Mouse (Mus musculus) lung, embryonic 16.5 days (tissue): ENCODE measurements at regions not wholly inside any gene's neighbourhood (a gene's known extent, or its start where the extent isn't known, plus 50 kb on each side); places are given as distances from the start of the nearest gene placed in this dataset.

Experiments
- ATAC-seq: fragments of 200-750 bp; cut with Nextera tagmentation; 2 replicates; pipeline ENCODE4 v1.8.0; 2017; ENCODE audit warnings: low read depth, mild to moderate bottlenecking, moderate library complexity
- H3K27ac ChIP-seq: fragments of 300-500 bp; sonication (generic); 2 replicates; pipeline ENCODE4 v1.5.1; 2014; ENCODE audit warnings: mild to moderate bottlenecking, control low read depth, low read length
- H3K27me3 ChIP-seq: fragments of 300-500 bp; sonication (generic); 2 replicates; pipeline ENCODE4 v1.6.1; 2014; ENCODE audit warnings: low read depth, low read length, mixed read lengths; ENCODE audit not compliant: control insufficient read depth, insufficient read depth
- H3K36me3 ChIP-seq: fragments of 300-500 bp; sonication (generic); 2 replicates; pipeline ENCODE4 v1.6.1; 2014; ENCODE audit warnings: low read length; ENCODE audit not compliant: control insufficient read depth, insufficient read depth
- H3K4me1 ChIP-seq: fragments of 300-500 bp; sonication (generic); replicated peaks from 2 replicates; pipeline ENCODE4 v1.6.1; 2014; ENCODE audit warnings: low read length, mixed read lengths; ENCODE audit not compliant: control insufficient read depth, insufficient read depth
- H3K4me2 ChIP-seq: fragments of 300-500 bp; sonication (generic); 2 replicates; pipeline ENCODE4 v1.6.1; 2014; ENCODE audit warnings: low read depth, low read length, control low read depth
- H3K4me3 ChIP-seq: fragments of 300-500 bp; sonication (generic); 2 replicates; pipeline ENCODE4 v1.5.1; 2014; ENCODE audit warnings: mild to moderate bottlenecking, low read length, control low read depth
- H3K9ac ChIP-seq: fragments of 300-500 bp; sonication (generic); 2 replicates; pipeline ENCODE4 v1.6.1; 2014; ENCODE audit warnings: low read length, control low read depth
- H3K9me3 ChIP-seq: fragments of 300-500 bp; sonication (generic); 2 replicates; pipeline ENCODE4 v1.6.1; 2016; ENCODE audit warnings: low read length; ENCODE audit not compliant: control insufficient read depth
- WGBS: fragments of 180-500 bp; shearing (Covaris S2); extraction: QIAGEN DNeasy Blood & Tissue Kit; methylation state at CpG from one replicate; pipeline ENCODE4 v1.1.7; 2014; 5-methylcytosine and 5-hydroxymethylcytosine counted together

DNA sequence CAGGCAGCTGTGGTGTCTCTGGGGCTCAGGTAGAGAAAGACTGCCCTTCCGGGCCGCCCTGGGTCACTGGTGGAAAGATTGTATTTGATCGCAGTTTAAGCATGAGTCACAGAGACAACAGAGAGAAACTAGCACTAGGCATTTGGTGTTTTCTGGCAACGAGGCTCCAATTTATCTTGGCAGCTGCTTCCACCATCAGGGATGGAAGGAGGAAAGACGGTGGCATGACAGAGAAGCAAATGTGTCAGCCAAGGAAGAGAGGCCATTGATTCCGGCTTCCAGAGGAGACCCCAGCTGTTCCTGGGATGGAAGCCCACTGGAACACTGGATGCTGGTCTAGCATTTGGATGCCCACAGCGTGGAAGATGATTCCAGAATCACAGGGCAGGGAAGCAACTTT is 142.3 kb upstream of the Syt13 start:
- WGBS = 58% methylated on average over 7 of the region's 7 CpGs
- H3K9ac ChIP-seq = no peak overlapping the region
- H3K36me3 ChIP-seq = no peaks in the 10 kb centered on the region
- no peak overlapping the region for H3K4me2 ChIP-seq
- H3K4me3 ChIP-seq = no peak overlapping the region
- H3K4me1 ChIP-seq = no peaks in the 10 kb centered on the region
- no peak for ATAC-seq
- H3K9me3 ChIP-seq = no peaks in the 10 kb centered on the region
- no peak overlapping the region for H3K27ac ChIP-seq
- H3K27me3 ChIP-seq = no peaks in the 10 kb centered on the region

DNA sequence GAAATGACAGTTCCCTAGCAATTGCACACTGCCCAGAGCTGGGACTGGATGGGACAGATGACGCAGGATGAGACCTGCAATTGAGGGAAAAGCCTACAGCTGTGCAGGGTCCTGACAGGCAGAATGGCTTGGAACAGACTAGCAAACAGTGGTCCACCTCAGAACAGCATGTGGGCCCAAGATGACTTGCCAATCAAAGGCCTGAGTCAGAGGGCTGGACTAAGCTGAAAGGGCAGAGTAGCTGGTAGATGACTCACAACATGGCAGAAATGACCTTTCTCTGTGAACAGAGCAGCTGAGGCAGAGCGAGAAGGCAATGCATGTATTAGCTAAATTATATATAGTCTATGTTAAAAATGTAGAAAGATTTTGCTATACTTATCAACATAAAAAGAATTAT is 138.4 kb upstream of the Syt13 start:
- Histone ChIP-seq H3K4me3 (no peak overlapping the region), H3K4me2 (no peak overlapping the region), H3K27me3 (no peaks in the 10 kb centered on the region), H3K9ac (no peak overlapping the region), H3K36me3 (no peaks in the 10 kb centered on the region), H3K27ac (no peak overlapping the region), H3K4me1 (no peaks in the 10 kb centered on the region), H3K9me3 (no peaks in the 10 kb centered on the region)
- no peak for ATAC-seq
- WGBS = 90% methylated on average over 2 of the region's 2 CpGs

DNA sequence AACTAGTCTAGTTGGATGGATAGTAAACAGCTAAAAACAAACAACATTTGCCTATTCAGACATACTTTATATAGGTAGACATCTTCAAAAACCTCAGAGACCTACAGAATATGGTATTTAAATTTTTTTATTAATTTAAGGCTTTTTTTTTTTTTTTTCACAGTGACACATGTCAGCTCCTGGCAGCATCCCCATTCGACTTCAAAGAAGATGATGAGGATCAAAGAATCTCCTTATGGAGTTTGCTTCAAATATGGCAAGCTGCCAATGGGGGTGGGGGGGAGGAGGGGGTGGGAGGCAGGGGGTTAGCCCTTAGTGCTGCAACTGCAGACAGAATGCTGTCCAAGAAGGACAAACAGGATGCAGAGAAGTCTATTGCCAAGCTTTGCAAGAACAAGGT is 135.8 kb upstream of the Syt13 start:
- no peaks in the 10 kb centered on the region for H3K27me3 ChIP-seq
- 30% methylated on average over 1 of the region's 1 CpGs for WGBS

DNA sequence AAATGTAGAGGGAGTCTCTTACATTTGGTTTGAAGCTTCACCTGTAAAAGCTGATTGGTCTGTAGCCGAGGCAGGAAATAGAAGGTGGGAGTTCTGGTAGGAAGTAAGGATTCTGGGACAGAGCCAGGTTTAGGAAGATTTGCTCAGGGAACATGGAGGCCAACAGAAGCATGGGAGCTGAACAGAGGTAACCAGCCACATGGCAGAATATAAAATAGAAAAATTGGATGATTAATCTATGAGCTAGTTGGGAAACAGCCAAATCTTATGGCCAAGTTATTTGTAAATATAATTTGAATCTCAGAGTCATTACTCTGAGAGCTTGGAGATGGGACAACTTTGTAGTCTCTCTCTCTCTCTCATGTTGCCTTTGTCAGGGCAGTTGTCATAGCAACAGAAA is 134.9 kb upstream of the Syt13 start:
- Histone ChIP-seq H3K36me3 (no peaks in the 10 kb centered on the region), H3K4me2 (no peak overlapping the region), H3K9me3 (no peaks in the 10 kb centered on the region), H3K4me3 (no peak overlapping the region), H3K27ac (no peak overlapping the region), H3K9ac (no peak overlapping the region), H3K4me1 (no peaks in the 10 kb centered on the region), H3K27me3 (no peaks in the 10 kb centered on the region)
- no peak for ATAC-seq
- 61% methylated on average over 1 of the region's 1 CpGs for WGBS

More for the DNA sequence above, 135.8 kb upstream of the Syt13 start:
- H3K9me3 ChIP-seq = no peaks in the 10 kb centered on the region
- no peaks in the 10 kb centered on the region for H3K36me3 ChIP-seq
- no peak for ATAC-seq
- no peaks in the 10 kb centered on the region for H3K4me1 ChIP-seq
- H3K4me3 ChIP-seq = no peak overlapping the region
- no peak overlapping the region for H3K4me2 ChIP-seq
- no peak overlapping the region for H3K27ac ChIP-seq
- H3K9ac ChIP-seq = no peak overlapping the region

DNA sequence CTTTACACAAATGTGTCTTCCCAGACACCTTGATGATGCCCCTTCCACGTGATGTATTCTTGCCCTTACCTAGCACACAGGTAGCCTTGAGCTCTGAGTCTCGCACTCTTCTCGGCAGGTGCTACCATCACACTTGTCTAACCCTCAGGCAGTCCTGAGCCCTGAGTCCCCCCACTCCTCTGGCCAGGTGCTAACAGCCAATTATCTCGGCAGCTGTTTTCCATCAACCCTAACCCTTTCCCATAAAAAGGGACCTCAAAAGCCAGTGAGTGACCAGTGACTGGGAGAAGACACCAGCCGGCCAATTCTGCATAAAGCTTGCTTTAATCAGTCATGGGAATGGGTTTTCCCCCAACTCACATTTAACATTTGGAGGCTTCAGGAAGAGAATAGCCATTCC is 133.4 kb upstream of the Syt13 start:
- H3K9ac ChIP-seq = no peak overlapping the region
- no peaks in the 10 kb centered on the region for H3K4me1 ChIP-seq
- H3K36me3 ChIP-seq = no peaks in the 10 kb centered on the region
- no peak overlapping the region for H3K27ac ChIP-seq
- 68% methylated on average over 5 of the region's 5 CpGs for WGBS
- ATAC-seq = no peak
- H3K4me3 ChIP-seq = no peak overlapping the region
- H3K9me3 ChIP-seq = no peaks in the 10 kb centered on the region
- H3K27me3 ChIP-seq = no peaks in the 10 kb centered on the region
- H3K4me2 ChIP-seq = no peak overlapping the region

DNA sequence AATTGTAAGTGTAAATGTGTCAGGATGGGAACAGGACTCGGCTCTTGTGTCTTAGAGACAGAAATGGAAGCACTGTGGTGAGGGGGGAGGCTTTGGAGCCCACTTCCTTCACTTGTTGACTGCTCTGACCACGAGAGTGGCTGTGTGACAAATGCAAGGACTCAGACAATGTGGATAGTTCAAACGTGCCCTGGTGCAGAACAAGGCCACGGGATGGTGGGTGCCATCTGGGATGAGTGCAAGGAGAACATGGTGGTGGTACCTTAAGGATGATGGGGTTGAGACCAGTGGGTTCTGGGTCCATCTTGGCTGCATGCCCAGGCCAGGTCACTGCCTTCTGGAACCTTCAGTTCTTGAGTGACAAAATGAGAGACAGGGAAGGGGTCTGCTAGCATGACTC is 132.3 kb upstream of the Syt13 start:
- 50% methylated on average over 4 of the region's 4 CpGs for WGBS
- Histone ChIP-seq H3K27me3 (no peaks in the 10 kb centered on the region), H3K4me2 (no peak overlapping the region), H3K36me3 (no peaks in the 10 kb centered on the region), H3K9me3 (no peaks in the 10 kb centered on the region), H3K4me3 (no peak overlapping the region), H3K4me1 (no peaks in the 10 kb centered on the region), H3K27ac (no peak overlapping the region), H3K9ac (no peak overlapping the region)
- ATAC-seq = no peak

DNA sequence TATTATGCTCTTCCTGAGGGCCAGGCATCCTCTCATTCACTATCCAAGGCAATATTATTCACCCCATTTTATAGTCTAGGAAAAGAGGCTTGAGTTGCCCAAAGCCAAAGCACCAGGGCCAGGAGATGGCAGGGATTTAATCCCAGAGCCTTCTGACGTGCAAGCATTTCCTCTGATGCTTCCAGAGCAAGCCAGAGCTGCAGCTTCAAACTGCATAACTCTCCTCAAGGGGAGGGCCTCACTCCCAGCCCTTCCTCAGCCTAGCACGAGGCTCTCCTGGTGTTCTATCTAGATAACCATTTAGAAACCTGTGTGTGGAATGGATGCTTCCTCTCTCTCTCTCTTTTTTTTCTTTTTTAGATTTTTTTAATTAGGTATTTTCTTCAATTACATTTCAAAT is 130.0 kb upstream of the Syt13 start:
- Histone ChIP-seq H3K9ac (no peak overlapping the region), H3K27me3 (no peaks in the 10 kb centered on the region), H3K36me3 (no peaks in the 10 kb centered on the region), H3K4me1 (no peaks in the 10 kb centered on the region), H3K4me2 (no peak overlapping the region), H3K9me3 (no peaks in the 10 kb centered on the region), H3K27ac (no peak overlapping the region), H3K4me3 (no peak overlapping the region)
- 36% methylated on average over 2 of the region's 2 CpGs for WGBS
- ATAC-seq = no peak

DNA sequence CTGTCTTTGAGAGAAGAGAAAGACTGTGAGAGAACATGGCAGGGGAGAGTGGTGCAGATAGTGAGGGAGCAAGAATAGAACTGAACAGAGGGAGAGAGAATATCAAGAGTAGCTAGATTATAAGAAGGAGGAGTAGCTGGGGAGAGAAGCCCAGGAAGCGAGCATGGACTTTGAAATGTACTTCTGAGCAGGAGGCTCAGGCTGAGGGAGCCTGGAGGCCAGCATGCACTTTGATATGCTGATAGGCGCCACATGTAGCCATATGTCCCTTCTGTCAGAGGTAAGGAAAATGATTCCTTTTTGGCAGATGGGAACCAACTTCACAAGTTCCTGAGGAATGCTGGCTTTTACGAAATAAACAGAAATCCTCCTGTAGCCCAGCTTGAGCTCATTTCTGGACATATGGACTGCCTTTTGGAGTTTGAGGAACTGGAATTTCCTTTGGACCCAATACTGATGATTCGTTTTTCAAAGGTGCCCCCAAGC is 126.9 kb upstream of the Syt13 start:
- Histone ChIP-seq H3K4me2 (no peak overlapping the region), H3K9me3 (no peaks in the 10 kb centered on the region), H3K4me1 (no peaks in the 10 kb centered on the region), H3K27ac (no peak overlapping the region), H3K4me3 (no peak overlapping the region), H3K9ac (no peak overlapping the region), H3K27me3 (no peaks in the 10 kb centered on the region), H3K36me3 (no peaks in the 10 kb centered on the region)
- WGBS = 56% methylated on average over 4 of the region's 4 CpGs
- ATAC-seq = no peak

DNA sequence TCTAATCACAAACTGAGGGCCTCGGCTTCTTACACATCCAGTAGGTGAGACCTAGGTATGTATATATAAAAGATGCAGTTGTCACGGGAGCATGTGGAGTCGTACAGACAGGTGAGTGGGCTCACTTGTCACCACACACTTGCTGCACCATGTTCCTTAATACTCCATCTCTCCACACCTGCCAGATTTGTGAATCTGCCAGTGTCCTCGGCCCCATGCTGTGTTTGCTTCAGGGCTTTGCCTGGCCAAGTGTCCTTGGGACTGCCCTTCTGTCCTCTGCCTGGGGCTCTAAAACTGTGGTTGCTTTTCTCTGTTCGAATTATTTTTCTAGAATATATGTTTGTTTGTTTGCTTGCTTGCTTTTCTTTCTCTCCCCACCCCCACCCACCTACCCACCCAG is 126.0 kb upstream of the Syt13 start:
- H3K9me3 ChIP-seq = no peaks in the 10 kb centered on the region
- H3K27me3 ChIP-seq = no peaks in the 10 kb centered on the region
- H3K36me3 ChIP-seq = no peaks in the 10 kb centered on the region
- whole genome bisulfite sequencing = 64% methylated on average over 5 of the region's 5 CpGs
- no peak overlapping the region for H3K4me2 ChIP-seq
- H3K4me3 ChIP-seq = no peak overlapping the region
- no peak for ATAC-seq
- H3K4me1 ChIP-seq = no peaks in the 10 kb centered on the region
- H3K27ac ChIP-seq = no peak overlapping the region
- no peak overlapping the region for H3K9ac ChIP-seq

DNA sequence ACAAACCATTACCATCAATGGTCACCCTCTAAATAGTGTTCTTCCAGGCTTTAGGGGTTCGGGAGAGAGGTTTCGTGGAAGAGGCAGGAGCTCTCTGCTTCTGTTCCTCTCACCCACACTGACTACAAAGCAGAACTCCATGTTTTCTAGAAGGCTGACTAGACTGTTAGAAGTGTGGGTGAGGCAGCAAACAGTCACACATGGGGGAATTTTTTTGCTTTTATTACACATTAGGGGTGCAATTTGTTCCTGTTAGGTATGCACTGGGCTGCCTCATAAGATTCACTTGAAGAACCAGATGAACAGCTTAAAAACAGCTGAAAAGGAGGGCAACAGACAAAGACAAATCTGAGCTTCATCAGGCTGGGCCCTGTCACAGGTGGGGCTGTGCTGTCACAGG is 124.5 kb upstream of the Syt13 start:
- Histone ChIP-seq H3K4me2 (no peak overlapping the region), H3K9me3 (no peaks in the 10 kb centered on the region), H3K27me3 (no peaks in the 10 kb centered on the region), H3K4me3 (no peak overlapping the region), H3K36me3 (no peaks in the 10 kb centered on the region), H3K9ac (no peak overlapping the region), H3K27ac (no peak overlapping the region), H3K4me1 (no peaks in the 10 kb centered on the region)
- WGBS = 83% methylated on average over 2 of the region's 2 CpGs
- ATAC-seq = no peak
